Mouse (Mus musculus): Measurements from ENCODE around the gene Unc13d.
"Not testable (repeated sequence)": the region's sequence is repeated elsewhere in the genome, so short reads cannot be mapped to it uniquely, and the experiment has no call there.

Gene Unc13d

GRCm38 (mm10) chr11:116077446-116078204 lies at the start of gene Unc13d:
Gene Unc13d (minus strand): TSS chr11:116077961.
- peak; percentile 29; the same call in 1 of the 2 replicates for ATAC-seq (ENCODE audit: insufficient number of reproducible peaks, low FRiP score, low TSS enrichment)

GRCm38 (mm10) chr11:116126261-116126660 lies 48.5 kb upstream of the Unc13d start:
- no peak for ATAC-seq (ENCODE audit: insufficient number of reproducible peaks, low FRiP score, low TSS enrichment)

DNA sequence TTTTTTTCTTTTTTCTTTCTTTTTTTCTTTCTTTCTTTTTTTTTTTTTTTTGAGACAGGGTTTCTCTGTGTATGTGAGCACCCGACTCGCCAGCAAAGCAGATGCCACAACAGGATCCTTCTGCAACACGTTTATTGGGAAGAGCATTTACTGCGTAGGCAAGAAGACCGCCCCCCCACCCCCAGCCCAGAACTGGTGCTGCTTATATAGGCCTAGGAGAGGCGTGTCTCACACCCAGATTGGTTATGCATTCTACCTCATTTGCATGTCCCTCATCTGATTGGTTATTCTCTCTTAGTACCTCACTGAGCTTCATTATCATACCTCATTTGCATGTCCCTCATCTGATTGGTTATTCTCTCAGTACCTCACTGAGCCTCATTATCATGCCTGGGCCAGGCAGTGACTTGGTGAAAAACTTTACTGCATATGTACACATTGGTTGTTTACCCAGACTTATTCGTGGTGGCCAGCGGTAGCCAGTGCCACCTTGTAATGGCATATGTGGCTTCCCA lies 44.0 kb upstream of the Unc13d start:
- not testable (repeated sequence) for ATAC-seq (ENCODE audit: insufficient number of reproducible peaks, low FRiP score, low TSS enrichment)

- no peak for ATAC-seq (ENCODE audit: insufficient number of reproducible peaks, low FRiP score, low TSS enrichment)
These were observed 40.1 kb upstream of the Unc13d start for GRCm38 (mm10) chr11:116117819-116118218.

GRCm38 (mm10) chr11:116117241-116117640 lies 39.5 kb upstream of the Unc13d start:
- no peak for ATAC-seq (ENCODE audit: insufficient number of reproducible peaks, low FRiP score, low TSS enrichment)

GRCm38 (mm10) chr11:116111611-116112203 lies 33.9 kb upstream of the Unc13d start:
- ATAC-seq (ENCODE audit: insufficient number of reproducible peaks, low FRiP score, low TSS enrichment) = no peak

- ATAC-seq (ENCODE audit: insufficient number of reproducible peaks, low FRiP score, low TSS enrichment) = no peak
These were observed 33.3 kb upstream of the Unc13d start for GRCm38 (mm10) chr11:116111067-116111466.

GRCm38 (mm10) chr11:116110540-116110939 lies 32.8 kb upstream of the Unc13d start:
- ATAC-seq (ENCODE audit: insufficient number of reproducible peaks, low FRiP score, low TSS enrichment) = no peak

- ATAC-seq (ENCODE audit: insufficient number of reproducible peaks, low FRiP score, low TSS enrichment) = no peak
These were observed 32.4 kb upstream of the Unc13d start for GRCm38 (mm10) chr11:116110131-116110530.

GRCm38 (mm10) chr11:116109441-116110081 lies 31.8 kb upstream of the Unc13d start:
- ATAC-seq (ENCODE audit: insufficient number of reproducible peaks, low FRiP score, low TSS enrichment) = no peak

- no peak for ATAC-seq (ENCODE audit: insufficient number of reproducible peaks, low FRiP score, low TSS enrichment)
These were observed 30.8 kb upstream of the Unc13d start for GRCm38 (mm10) chr11:116108464-116109137.

GRCm38 (mm10) chr11:116107777-116108285 lies 30.1 kb upstream of the Unc13d start:
- no peak for ATAC-seq (ENCODE audit: insufficient number of reproducible peaks, low FRiP score, low TSS enrichment)

DNA sequence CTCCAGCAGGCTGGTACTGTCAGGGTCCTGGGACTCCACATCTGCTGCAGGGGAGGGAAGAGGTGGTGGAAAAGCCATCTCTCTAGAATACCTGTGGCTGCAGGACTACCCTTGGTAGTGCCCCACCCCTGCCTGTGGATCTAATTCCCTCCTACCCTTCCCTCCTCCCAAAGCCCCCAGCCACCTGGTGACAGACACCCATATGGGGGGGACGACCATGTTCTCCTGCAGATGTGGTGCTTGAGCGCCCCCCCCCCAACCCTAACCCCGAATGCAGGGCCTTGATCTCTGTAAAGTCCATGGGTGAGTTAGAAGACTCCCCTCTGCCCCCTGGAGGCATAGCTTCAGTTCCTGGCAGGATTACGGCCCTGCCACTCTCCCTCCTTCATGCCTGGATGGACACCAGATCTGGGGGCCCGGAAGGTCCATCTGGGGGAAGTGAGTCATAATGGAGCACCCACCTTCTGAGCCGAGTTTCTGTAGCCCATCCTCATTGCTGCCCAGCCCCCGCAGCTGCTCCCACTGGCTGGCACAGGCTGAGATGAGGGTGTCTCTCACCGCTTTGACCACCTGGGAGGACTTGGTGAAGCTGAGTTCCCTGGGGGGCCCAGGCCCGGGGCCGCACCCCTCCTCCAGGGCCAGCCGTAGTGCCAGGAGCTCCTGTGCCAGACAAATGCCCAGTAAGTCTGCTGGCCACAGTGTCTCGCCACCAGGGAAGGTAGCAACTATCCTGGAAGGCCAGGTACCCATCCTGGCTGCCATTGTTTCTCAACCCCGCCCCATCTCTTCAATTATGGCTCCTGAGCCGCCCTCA lies 29.4 kb upstream of the Unc13d start:
- no peak for ATAC-seq (ENCODE audit: insufficient number of reproducible peaks, low FRiP score, low TSS enrichment)

DNA sequence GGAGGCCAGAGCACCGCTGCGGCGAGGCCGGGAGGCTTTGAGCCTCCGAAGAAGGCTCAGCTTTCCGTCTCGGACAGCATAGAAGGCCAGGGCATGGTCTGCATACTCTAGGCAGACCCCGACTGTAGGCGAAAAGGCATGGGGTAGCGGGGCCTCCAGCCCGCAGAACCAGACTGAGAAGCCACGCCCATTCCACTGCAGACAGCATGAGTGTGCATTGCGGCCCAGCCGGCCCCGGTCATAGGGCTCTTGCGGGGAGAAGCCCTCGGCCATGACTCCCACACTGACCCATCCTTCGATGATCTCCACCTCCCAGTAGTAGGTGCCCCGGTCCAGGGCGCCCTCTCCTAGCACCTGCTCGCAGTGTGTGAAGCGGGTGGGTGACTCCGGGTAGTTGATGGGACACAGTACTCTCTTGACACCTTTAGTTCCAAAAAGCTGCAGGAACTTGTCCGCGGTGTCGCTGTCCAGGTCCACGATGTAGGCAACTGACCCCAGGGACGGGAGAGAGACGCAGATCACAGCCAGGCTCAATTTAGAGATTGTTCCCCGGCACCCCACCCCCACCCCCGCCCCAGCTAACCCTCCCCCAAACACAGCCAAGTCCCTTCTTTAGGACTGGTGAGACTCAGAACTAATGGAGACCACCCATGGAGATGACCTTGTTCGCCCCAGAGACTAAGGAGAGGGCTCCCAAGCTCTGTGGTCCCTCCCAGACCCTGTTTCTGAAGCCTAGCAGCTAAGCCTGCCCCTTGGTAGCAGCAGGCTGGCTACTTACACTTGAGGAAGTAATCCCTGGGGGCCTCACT lies 28.6 kb upstream of the Unc13d start:
- no peak for ATAC-seq (ENCODE audit: insufficient number of reproducible peaks, low FRiP score, low TSS enrichment)

GRCm38 (mm10) chr11:116105065-116105464 lies 27.3 kb upstream of the Unc13d start:
- no peak for ATAC-seq (ENCODE audit: insufficient number of reproducible peaks, low FRiP score, low TSS enrichment)

DNA sequence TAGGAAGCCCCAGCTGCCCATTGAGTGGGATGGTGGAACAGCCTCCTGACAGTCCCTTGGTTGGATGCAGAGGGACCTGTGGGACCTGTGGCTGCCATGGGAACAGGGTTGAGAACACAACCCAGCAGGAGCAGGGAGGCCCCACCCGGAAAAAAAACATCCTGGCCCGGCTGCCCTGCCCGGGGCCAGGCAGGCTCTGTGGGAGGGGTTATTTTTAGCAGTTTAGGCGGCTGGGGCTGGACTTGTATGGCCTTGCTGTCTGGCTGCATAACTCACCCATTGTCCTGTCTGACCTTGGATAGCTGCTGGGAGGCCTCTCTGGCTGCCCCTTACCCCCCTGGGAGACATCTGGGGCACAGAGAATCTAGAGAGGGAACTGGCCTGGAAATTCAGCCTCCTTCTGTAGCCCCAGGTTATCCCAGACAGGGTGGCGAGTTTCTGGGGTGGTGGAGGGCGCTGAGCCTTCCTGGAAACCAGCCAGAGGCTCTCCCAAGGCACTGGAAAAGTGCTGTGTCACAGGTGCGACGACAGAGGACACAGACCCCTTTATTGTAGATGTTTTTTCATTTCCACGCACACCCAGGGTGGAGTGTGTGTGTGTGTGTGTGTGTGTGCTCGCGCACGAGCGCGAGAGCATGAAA lies 26.4 kb upstream of the Unc13d start:
- ATAC-seq (ENCODE audit: insufficient number of reproducible peaks, low FRiP score, low TSS enrichment) = no peak

DNA sequence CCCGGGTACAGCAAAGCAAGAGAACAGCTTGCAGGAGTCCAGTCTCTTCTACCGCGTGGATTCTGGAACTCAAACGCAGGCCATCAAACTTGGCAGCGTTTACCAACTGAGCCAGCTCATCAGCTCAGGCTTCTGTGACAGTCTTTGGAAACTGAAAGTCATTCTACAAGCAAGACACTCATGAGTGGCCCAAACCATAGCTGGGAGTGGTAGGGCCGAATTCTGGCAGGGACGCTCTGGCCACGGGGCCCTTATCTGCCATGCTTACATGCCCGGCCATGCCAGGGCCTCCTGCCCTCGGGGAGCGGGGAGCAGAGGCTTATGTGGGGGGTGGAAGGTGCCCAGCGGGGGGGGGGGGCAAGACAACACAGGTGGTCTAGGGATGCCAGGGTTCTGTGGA lies 25.8 kb upstream of the Unc13d start:
- ATAC-seq (ENCODE audit: insufficient number of reproducible peaks, low FRiP score, low TSS enrichment) = no peak

DNA sequence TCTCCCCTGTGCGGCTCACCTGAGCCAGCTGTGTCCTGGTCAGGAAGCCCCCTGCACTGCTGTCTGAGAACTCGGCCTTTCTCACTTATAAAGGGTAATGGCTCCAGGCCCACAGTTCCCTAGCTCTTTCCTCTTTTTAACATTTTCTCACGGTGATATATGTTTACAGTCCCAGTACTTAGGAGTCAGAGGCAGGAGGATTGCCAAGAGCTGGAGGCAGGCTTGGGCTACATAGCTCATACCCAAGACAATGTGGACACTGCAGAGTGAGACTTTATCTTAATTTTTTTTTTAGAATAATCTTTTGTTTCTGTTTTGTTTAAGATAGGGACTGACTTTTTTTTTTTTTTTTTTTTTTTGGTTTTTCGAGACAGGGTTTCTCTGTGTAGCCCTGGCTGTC lies 24.7 kb upstream of the Unc13d start:
- no peak for ATAC-seq (ENCODE audit: insufficient number of reproducible peaks, low FRiP score, low TSS enrichment)
